Mouse (Mus musculus) urinary bladder, adult 18-20 months (tissue): ENCODE results near the gene Atf7.
"Not testable (repeated sequence)": the region's sequence is repeated elsewhere in the genome, so short reads cannot be mapped to it uniquely, and the experiment has no call there.

Experiments
- DNase-seq, 2 experiments: peaks; one replicate each; pipeline ENCODE4 v3.0.0; 2022; ENCODE audit warnings: low spot score in 2 of 2, mixed read lengths in 2 of 2

Atf7 gene

DNA sequence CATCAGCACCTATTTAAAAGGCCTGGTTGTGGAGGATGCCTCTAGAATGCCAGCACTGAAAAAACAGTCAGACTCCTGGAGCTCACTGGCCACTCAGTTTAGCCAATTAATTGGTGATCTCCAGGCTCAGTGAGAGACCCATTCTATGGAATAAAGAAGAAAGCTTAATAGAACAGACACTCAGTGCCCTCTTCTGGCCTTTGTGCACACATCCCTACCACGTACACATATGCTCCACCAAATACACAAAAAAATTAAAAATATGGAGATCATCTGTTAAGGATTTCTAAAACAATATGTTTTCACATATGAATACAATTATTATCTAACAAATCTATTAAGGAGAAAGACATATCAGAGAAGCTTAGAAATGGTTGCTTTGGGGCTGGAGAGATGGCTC lies 4.5 kb downstream of the Atf7 start:
- DNase-seq = no peak

DNA sequence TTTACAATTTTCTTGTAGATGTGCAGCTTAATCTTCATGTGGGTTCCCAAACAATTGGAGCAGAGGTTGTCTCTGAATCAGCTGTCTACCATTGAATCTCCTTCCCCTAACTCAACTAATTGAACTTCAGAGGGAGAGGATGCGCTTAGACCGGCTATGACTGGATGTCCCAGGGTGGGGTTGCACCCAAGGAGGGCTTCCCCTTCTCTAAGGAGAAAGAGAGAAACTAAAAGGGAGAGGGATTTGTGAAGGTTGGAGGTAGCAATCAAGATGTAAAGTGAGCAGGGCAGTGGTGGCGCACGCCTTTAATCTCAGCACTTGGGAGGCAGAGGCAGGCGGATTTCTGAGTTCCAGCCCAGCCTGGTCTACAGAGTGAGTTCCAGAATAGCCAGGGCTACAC lies 5.8 kb downstream of the Atf7 start:
- DNase-seq = no peak

DNA sequence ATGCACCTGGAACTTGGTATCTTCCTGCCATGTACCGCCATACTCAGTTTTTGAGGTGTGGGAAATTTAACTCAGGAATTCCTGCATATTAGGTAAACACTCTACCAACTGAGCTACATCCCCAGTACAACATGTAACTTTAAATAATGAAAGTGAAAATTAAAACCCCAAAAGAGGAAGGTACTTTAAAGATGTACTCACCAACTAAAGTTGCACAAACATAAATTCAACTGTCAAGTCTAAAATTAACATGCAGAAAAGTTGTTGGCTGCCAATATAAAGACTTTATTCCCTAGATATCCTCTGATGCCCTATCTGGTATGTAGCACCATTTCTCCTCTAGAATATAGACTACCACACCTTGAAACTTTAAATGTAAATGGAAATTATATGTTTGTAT lies 7.6 kb downstream of the Atf7 start:
- DNase-seq = no peak

DNA sequence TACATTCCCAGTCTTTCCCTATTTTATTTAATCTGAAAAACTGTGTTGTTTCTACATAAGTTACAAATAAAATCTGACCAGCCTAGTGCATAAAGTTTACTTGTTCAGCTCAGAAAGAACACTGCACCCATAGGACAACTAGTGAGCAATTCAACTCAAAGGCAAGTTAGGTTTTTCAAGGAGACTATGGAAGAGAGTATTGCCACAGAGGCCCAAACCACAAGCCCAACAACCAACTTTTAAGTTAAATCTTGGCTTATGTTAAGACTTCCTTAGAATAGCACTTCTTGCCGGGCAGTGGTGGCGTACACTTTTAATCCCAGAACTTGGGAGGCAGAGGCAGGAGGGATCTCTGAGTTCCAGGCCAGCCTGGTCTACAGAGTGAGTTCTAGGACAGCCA lies 9.1 kb downstream of the Atf7 start:
- DNase-seq = no peak

DNA sequence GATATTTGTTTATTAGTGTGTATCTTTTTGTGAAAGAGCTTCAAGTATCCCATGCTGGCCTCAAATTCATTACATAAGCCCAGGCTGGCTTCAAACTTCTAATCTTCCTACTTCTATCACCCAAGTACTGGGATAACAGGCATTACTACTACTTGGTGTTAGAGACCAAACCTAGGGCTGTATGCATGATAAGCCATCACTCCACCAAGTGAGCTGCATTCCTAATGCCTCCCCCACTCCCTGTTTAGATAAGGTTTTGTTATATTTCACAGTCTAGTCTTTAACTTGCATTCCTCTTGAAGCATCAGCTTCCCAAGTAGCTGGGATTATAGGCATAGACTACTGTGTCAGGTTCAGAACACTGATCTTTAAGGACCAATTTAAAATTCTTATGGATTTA lies 11.0 kb downstream of the Atf7 start:
- DNase-seq = no peak

DNA sequence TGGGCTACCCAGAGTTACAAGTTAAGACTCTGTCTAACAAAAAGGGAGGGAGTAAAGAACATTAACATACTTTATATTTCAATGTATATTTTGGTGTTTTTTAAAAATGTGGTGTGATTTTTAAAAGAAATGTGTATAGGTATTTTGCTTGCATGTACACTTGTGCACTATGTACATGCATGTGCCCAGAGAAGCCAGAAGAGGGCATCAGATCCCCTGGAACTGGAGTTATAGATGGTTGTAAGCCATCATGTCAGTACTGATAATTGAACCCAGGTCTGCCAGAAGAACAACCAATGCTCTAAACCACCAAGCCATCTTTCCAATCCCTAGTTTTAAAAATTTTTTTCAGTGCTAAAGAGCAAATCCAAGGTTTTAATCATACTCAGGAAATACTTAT lies 12.3 kb downstream of the Atf7 start:
- no peak for DNase-seq

DNA sequence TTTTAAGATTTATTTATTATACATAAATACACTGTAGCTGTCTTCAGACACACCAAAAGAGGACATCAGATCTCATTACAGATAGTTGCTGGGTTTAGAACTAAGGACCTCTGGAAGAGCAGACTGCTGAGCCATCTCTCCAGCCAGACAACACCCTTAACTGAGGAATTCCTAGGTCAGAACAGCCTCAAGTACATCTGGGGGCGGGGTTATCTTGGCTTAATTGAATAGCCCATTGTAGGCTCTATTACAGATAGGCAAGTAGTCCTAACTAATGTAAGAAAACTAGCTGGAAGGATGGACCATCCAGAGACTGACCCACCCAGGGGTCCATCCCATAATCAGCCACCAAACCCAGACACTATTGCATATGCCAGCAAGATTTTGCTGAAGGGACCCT lies 16.7 kb downstream of the Atf7 start:
- not testable (repeated sequence) for DNase-seq

DNA sequence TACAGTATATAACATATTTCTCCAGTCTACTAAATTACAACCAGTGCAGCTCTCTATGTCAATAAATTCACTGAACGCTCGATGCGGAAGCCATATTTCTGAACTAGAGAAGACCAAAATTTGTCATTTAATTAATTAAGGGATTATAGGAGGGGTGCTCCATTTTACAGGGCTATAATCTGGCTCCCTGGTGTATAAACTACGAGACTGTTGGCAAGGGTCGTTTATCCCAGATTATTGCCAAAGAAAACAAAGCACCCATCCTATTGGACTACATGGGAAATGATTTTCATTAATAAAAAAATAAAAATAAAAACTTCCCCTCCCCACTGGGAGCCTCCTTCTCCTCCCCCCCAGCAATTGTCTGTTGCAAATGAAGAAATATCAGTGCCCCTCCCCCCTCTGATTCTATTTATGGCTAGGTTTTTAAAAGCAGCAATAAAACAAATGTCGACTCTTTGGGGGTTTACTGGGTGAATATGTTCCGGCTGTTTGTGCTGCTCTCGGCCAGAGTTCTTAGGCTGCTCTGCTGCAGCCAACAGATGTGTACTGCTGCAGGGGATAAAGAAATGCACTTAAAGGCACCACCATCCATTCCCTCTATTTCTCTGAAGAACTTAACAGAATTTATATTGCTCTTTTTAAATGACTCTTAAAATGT lies 31.1 kb downstream of the Atf7 start:
- DNase-seq = no peak

DNA sequence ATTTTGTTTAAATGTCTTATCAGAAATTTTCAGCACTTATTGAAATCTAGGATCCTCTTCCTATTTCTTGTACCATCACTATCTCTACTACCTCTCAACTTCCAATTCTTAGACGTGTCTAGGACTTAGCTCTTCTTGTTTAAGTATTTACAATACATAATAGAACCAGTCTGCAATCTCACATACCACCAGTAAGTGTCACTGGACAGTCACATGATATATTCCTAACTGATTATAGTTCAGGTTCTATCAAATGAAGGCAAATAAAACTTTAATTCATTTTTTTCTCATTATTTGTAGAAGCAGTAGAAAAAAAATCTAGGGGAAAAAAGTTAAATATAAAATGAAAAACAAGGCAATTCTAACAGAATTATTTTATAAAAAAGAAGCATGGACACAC lies 32.6 kb downstream of the Atf7 start:
- no peak for DNase-seq

DNA sequence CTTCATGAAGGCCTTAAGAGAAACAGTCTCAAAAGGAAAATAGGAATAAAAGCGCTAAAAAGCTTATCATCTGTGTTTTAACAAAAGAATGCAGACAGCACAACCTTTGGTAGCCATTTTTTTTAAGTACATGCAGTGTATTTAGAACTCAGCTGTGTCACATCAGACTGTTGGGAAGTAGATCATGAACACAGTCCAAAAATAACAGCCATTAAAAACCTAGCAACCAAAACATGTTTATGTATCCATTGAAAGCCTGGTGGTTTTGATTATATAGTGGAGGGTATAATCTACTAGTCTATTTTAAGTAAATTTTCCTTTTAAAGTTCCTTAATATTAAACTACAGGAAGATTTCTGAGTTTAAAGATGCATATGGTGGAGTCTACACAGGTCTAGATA lies 34.7 kb downstream of the Atf7 start:
- DNase-seq = no peak

DNA sequence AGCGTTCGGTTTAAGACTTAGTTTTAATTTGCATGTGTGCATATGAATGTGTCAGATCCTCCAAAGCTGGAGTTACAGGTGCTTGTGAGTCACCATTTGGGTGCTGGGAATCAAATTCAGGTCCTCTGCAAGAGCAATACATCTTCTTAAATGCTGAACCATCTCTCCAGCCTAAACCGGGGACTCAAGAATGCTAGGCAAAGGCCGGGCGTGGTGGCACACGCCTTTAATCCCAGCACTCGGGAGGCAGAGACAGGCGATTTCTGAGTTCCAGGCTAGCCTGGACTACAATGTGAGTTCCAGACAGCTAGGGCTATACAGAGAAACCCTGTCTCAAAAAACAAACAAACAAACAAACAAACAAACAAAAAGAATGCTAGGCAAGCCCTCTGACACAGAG lies 35.4 kb downstream of the Atf7 start:
- no peak for DNase-seq

DNA sequence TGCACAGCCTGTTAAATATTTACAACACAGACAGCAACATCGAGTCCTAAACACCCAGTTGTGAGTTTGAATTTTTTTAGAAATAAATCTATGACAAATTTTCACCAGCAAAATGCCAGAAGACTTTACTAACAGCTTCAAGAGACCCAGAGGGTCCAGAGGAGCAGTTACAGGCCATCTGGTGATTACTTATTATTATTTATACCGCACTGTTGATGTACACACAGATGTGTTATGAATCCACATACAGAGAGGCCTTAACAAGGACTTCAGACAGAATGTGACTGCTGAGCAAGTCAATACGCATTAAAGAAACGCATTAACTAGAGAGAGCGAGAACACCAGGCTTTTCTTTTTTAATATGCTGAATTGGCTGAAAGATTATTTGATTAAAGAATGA lies 39.8 kb downstream of the Atf7 start:
- DNase-seq = no peak

DNA sequence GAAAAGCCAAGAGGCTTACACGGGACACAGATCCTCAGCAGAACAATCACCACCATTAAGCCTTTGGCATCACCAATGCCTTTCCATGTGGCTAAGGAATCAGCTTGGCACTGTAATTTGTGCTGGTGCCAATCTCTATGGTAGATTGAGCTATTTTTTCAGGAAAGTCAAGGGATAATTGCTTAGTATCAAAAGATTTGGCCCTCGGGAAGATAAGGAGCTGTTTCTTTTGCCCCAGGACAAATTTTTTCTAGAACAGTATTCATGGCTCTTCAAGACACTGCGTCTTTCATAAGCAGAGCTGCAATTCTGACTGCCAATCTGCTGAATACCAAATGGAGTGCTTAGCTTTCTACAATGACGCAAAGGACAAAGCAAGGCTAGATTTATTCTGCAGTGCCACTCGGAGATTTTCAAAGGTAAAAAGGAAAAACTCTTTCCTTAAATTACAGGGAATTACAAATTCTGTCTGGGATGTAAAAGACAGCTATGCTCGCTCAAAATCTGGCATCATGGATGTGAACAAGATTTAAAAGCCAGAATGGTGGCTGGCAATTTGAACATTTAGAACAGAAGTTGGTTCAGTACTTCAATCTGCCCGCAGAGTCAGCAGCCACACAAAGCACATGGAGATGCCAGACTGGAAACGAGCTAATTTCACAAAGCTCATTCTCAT lies 41.4 kb downstream of the Atf7 start:
- no peak for DNase-seq

DNA sequence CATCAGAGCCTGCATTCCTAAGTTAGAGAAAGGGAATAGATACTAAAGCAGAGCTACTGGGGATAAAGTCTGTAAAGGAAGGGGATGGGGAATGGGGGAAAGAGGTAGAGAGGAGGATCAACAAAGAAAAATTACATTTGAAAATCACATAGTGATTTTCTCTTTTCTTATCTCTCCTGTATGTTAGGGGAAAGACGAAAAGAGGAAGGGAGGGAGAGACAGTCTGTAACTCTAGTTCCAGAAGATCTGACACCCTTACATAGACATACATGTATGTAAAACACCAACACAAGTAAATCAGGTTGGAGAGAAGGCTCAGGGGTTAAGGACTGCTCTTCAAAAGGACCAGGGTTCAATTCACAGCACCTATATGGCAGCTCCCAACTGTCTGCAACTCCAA lies 44.1 kb downstream of the Atf7 start:
- no peak for DNase-seq

DNA sequence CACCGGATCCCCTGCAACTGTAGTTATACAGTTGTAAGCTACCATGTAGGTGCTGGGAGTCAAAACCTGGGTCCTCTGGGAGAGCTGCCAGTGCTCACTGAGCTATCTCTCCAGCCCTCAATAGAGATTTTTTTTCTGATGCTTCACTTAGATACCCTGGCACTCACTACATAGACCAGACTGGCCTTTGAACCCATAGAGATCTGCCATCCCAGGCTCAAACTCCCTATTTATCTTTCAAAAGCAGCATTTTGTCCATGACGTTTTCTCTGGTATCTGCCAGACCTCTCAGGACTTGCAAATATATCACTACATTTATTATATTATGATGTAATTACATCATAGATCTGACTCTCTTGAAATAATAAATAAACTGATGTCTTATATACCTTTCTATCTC lies 46.9 kb downstream of the Atf7 start:
- no peak for DNase-seq

DNA sequence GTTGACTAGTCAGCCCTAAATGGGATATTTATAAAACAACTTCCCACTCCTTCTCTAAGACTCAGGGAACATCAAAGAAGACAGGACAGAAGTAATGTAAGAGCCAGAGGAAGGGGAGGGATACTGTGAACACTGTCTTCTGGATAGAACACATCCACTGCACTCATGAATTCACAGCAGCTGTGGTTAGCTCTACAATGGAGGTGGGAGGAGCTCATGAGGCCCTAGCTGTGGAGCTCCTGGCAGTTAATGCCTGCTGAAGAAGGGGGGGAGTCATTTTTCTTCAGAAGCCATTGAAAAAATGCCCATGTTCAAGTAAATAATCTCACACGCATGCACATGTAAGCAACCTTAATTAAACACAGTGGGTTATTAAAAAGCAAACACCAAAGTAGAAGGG lies 48.3 kb downstream of the Atf7 start:
- no peak for DNase-seq

DNA sequence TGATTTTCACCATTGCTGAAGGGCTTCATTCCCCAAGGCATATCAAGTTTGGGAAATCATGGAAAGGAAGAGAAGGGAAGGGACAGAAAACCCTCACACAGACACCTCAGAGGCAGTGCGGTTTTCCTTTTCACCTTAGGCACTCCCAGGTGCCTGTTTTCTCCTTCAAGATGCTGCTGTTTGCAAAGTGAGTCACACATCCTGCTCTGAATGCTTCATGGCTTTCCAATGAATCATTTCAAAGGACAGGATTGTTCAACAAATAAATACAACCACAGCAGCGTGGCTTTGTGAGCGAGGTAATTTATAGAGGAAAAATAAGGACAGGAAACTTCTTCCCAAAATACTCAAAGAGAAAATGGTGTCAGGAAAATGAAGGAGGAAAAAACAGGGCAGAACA lies 53.2 kb downstream of the Atf7 start:
- peak in 1 of 2 experiments; percentile 14 for DNase-seq

DNA sequence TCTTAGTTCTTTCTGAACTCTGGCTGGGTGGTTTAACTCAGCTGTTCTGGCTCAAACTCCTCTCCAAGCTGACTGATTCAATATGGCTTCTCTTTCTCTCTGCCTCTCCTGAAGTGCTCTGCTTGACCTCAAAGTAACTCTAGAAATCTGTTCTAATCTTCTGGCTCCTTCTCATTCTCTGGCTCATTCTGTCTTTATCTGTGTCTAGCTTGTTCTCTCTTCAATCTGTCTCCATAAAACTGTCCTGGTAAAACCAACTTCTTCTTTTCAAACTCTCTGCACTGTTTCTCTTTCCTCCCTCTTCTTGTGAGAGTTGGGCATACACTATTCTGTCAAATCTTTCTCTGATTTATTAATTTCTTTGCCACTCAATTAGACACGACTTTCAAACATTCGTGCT lies 57.4 kb downstream of the Atf7 start:
- DNase-seq = no peak

DNA sequence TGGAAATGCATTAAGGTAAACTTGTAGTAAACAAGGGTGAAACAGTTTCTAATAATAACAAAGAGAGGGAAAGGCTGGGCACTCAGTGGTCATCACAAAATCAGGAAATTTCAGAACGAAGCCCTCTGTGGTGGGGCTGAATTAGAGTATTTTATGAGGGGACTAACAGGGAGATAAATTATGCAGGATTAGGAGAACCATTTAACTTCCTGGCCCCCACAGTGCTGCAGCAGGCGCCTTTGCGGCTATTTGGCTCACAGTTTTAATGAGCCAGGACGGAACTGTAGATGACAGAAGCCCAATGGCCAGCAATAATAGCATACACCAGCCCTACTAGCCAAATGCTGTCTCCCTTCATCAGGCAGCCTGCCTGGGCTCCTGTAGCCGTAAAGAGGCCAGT lies 61.6 kb downstream of the Atf7 start:
- no peak for DNase-seq

DNA sequence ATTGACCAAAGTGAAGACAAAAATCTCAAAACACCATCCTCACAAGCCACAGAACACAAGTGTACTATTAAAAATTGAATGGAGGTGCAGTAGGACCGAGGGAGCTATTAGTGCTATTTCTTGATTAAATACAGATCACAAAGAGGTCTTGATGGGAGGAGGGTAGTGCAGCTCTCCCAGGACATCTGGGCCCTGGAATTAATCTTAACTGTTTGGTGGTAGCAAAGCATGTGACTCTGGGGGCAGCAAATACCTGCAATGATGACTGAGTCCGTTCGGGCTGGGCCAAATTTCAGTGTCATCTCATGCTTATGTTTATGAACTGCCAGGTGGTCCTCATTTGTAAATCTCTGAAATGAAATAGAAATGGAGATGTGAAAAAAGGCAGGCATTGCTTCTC lies 62.2 kb downstream of the Atf7 start:
- no peak for DNase-seq

DNA sequence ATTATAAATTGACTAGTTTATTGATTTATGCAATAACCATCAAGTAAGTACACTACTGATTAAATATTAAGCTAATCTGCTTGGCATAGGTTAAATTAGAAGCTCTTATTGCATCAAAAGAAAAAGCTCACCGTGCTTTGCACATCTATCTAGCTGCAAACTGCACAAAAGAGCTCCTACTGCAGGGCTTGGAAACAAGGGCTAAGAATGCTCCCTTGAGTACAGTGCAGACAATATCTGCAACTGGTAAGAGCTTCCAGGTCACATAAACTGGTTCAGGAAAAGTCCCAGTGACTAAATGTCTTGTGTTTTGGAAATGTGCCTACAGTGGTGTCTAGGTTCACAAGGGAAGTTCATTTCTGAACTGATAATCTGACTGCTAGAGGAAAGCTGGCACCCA lies 62.8 kb downstream of the Atf7 start:
- DNase-seq = no peak

DNA sequence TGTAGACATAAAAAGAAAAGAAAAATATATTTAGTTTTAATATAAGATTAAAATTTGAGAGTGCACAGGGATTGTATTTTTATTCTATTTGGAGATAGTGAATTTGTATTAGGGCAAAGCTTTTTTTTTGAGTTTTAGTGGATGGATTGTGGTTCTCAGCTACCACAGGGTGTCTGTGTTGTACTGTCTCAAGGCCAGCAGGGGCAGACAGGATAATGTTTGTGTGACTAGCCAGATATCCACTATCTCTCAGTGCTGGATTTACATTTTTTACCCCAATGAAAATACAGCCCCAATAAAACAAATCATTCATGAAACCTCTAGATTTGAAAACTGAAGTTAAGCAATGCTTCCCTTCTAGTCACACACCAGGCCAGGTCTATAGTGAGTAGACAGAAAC lies 67.7 kb downstream of the Atf7 start:
- no peak for DNase-seq

DNA sequence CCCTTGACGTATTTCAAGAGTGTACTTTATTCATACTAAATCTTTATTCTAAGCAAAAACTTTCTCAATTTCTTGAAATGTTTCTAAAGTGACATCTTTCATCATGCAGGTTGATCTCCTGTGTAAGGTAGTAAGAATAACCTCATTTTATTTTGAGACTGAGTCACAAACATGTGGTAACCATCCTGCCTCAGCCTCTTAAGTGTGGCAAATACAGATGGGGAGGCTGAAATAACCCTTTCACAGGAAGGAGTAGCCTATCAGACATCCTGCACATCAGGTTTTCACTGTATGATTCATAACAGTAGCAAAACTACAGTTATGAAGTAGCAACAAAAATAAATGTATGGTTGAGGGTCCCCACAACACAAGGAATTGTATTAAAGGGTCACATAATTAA lies 69.7 kb downstream of the Atf7 start:
- DNase-seq = no peak

DNA sequence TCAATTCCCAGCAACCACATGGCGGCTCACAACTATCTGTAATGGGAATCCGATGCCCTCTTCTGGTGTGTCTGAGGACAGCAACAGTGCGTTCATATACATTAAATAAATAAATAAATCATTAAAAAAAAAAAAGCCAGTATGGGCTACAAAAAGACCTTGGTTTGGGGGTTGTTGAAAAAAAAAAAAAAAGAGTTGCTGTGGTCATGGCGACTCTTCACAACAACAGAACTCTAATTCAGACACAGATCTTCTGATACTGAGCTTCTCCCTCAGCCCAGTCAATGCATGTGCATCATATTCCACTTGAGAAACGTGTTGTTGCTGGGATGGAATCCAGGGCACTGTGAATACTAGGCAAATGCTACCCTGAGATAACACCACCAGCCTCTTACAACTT lies 72.7 kb downstream of the Atf7 start:
- no peak for DNase-seq
